Mouse (Mus musculus) heart, embryonic 11.5 days (tissue): ENCODE measurements around the gene Kcns1. TPM values are rescaled to one million over a fixed set of nuclear protein-coding genes. Genes with fewer than 3 reads are reported as not detected.

Experiments
- ATAC-seq: fragments of 200-750 bp; cut with Nextera tagmentation; replicated peaks from 2 replicates; pipeline ENCODE4 v1.8.0; 2017; ENCODE audit warnings: moderate library complexity; ENCODE audit not compliant: insufficient number of reproducible peaks, low FRiP score, low TSS enrichment
- H3K27ac ChIP-seq: fragments of 300-500 bp; sonication (generic); 2 replicates; pipeline ENCODE4 v1.5.1; 2014; ENCODE audit warnings: mild to moderate bottlenecking, low read depth, low read length
- H3K27me3 ChIP-seq: fragments of 300-500 bp; sonication (generic); 2 replicates; pipeline ENCODE4 v1.6.1; 2014; ENCODE audit warnings: mild to moderate bottlenecking, low read length, mixed read lengths; ENCODE audit not compliant: control insufficient read depth, insufficient read depth
- H3K36me3 ChIP-seq: fragments of 300-500 bp; sonication (generic); 2 replicates; pipeline ENCODE4 v1.6.1; 2014; ENCODE audit warnings: mild to moderate bottlenecking, low read length, moderate library complexity, mixed read lengths; ENCODE audit not compliant: control insufficient read depth, insufficient read depth
- H3K4me1 ChIP-seq: fragments of 300-500 bp; sonication (generic); 2 replicates; pipeline ENCODE4 v1.6.1; 2014; ENCODE audit warnings: low read length; ENCODE audit not compliant: control insufficient read depth, insufficient read depth
- H3K4me2 ChIP-seq: fragments of 300-500 bp; sonication (generic); 2 replicates; pipeline ENCODE4 v1.6.1; 2014; ENCODE audit warnings: mild to moderate bottlenecking, moderate library complexity
- H3K4me3 ChIP-seq: fragments of 300-500 bp; sonication (generic); 2 replicates; pipeline ENCODE4 v1.5.1; 2014; ENCODE audit warnings: low read depth, low read length
- H3K9ac ChIP-seq: fragments of 300-500 bp; sonication (generic); 2 replicates; pipeline ENCODE4 v1.6.1; 2014; ENCODE audit warnings: mild to moderate bottlenecking, low read depth, low read length, moderate library complexity
- H3K9me3 ChIP-seq: fragments of 300-500 bp; sonication (generic); replicated peaks from 2 replicates; pipeline ENCODE4 v1.6.1; 2016; ENCODE audit warnings: low read length; ENCODE audit not compliant: control insufficient read depth
- WGBS: fragments of 180-500 bp; shearing (Covaris S2); extraction: QIAGEN DNeasy Blood & Tissue Kit; methylation state at CpG from one replicate; pipeline ENCODE4 v1.1.7; 2014; ENCODE audit not compliant: insufficient replicate concordance; 5-methylcytosine and 5-hydroxymethylcytosine counted together
- polyA plus RNA-seq: library from polyadenylated mRNA; unstranded; fragments of >200 nt; fragmentation: Nextera tagmentation; extraction: Ambion mirVana; gene quantifications from 2 replicates; pipeline ENCODE4 v1.2.1, GENCODE M21; 2014

The Kcns1 gene
- polyA plus RNA-seq, 1 experiment from 2014 or later = 0.13 TPM

GRCm38 (mm10) chr2:164180124-164180523, 9.2 kb upstream of the Kcns1 start:
- Histone ChIP-seq H3K9me3 (no peaks in the 10 kb centered on the region), H3K27ac (no peak overlapping the region), H3K9ac (no peak overlapping the region), H3K4me2 (no peak overlapping the region), H3K4me1 (no peaks in the 10 kb centered on the region), H3K36me3 (no peaks in the 10 kb centered on the region), H3K27me3 (peaks cover 12% of the 10 kb centered on the region), H3K4me3 (no peak overlapping the region)
- ATAC-seq = no peak
- WGBS = 38% methylated on average over 3 of the region's 3 CpGs

- no peaks in the 10 kb centered on the region for H3K36me3 ChIP-seq
- no peak for ATAC-seq
- no peak overlapping the region for H3K9ac ChIP-seq
- peaks cover 12% of the 10 kb centered on the region for H3K27me3 ChIP-seq
- no peaks in the 10 kb centered on the region for H3K9me3 ChIP-seq
- no peaks in the 10 kb centered on the region for H3K4me1 ChIP-seq
- no peak overlapping the region for H3K4me3 ChIP-seq
- H3K4me2 ChIP-seq = no peak overlapping the region
- no peak overlapping the region for H3K27ac ChIP-seq
- WGBS = 78% methylated on average over 5 of the region's 5 CpGs
These were observed 6.9 kb upstream of the Kcns1 start for GRCm38 (mm10) chr2:164177831-164178230.

- peaks cover 5% of the 10 kb centered on the region for H3K4me1 ChIP-seq
- H3K4me2 ChIP-seq = no peak overlapping the region
- H3K36me3 ChIP-seq = no peaks in the 10 kb centered on the region
- no peak overlapping the region for H3K9ac ChIP-seq
- ATAC-seq = no peak
- WGBS = 67% methylated on average over 3 of the region's 3 CpGs
- H3K27ac ChIP-seq = no peak overlapping the region
- H3K9me3 ChIP-seq = no peaks in the 10 kb centered on the region
- no peak overlapping the region for H3K4me3 ChIP-seq
- H3K27me3 ChIP-seq = peaks cover 22% of the 10 kb centered on the region
These were observed 4.9 kb upstream of the Kcns1 start for GRCm38 (mm10) chr2:164175850-164176249.

DNA sequence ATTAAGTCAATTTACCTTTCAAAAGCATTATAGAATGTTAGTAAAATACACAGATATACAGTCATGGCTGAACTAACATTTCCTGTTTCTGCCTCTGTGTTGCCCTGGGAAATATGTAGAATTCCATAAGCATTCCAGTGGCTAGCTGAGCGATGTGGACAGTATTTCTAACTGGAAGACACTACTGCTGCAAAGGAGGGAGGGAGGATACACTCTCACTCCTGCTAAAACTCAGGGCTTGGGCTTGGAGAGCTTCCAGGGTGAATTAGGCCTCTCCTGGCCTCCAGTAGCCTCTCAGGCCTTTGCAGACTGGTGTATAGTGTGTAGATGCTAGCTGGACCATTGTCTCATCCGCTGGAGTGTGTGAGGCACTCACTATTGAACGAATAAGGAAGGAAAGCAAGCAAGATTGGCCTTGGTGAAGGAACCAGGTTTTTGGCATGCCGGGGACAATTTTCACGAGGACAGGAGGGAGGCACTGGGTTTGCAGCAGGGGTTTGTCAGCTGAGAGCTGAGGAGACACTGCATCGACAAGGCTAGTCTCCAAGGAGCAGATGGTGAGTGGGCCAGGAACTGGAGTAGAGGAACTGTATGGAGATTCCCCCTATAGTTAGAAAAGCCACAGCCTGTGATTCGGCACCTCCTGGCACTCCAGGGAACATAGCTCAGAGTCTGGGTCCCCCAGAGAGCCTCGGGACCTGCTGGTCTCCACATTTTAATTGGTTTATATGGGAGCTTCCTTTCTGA, 3.9 kb upstream of the Kcns1 start:
- H3K4me3 ChIP-seq = no peak overlapping the region
- H3K27me3 ChIP-seq = peaks cover 32% of the 10 kb centered on the region
- H3K4me1 ChIP-seq = peaks cover 7% of the 10 kb centered on the region
- H3K9me3 ChIP-seq = no peaks in the 10 kb centered on the region
- H3K27ac ChIP-seq = no peak overlapping the region
- no peaks in the 10 kb centered on the region for H3K36me3 ChIP-seq
- 71% methylated on average over 8 of the region's 8 CpGs for WGBS
- no peak overlapping the region for H3K4me2 ChIP-seq
- no peak for ATAC-seq
- peak overlapping the region; percentile 34; the same call in 1 of the 2 replicates for H3K9ac ChIP-seq

- Histone ChIP-seq H3K4me1 (peaks cover 8% of the 10 kb centered on the region), H3K9ac (no peak overlapping the region), H3K27me3 (peaks cover 46% of the 10 kb centered on the region), H3K9me3 (no peaks in the 10 kb centered on the region; the same call in 1 of the 2 replicates), H3K27ac (no peak overlapping the region), H3K4me3 (no peak overlapping the region), H3K36me3 (no peaks in the 10 kb centered on the region), H3K4me2 (no peak overlapping the region)
- no peak for ATAC-seq
- 37% methylated on average over 3 of the region's 3 CpGs for WGBS
These were observed 2.5 kb upstream of the Kcns1 start for GRCm38 (mm10) chr2:164173394-164173793.

- no peak overlapping the region for H3K27ac ChIP-seq
- no peaks in the 10 kb centered on the region for H3K36me3 ChIP-seq
- 10% methylated on average over 11 of the region's 11 CpGs for WGBS
- peaks cover 15% of the 10 kb centered on the region for H3K4me1 ChIP-seq
- H3K9ac ChIP-seq = no peak overlapping the region
- H3K9me3 ChIP-seq = no peaks in the 10 kb centered on the region; the same call in 1 of the 2 replicates
- peaks cover 67% of the 10 kb centered on the region for H3K27me3 ChIP-seq
- no peak for ATAC-seq
- H3K4me3 ChIP-seq = no peak overlapping the region
- peak overlapping the region; percentile 74; the same call in 1 of the 2 replicates for H3K4me2 ChIP-seq
These were observed 587 bp downstream of the Kcns1 start for GRCm38 (mm10) chr2:164170326-164170725.

DNA sequence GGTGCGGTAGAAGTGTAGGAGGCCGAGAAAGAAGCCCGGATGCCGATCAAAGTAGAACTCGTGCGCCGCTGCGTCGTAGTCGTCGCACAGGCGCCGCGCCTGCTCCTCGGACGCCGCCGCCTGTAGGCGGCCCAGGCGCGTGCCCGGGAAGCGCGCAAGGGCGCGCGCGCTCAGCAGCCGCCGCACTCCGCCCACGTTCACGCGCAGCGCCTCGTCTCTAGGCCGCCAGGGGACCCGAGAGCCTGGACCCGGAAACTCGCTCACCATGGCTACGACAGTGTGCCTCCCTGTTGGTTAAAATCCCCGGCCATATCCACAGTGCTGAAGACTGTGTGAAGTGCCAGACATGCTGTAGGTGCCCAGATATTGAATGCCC, 2.4 kb downstream of the Kcns1 start:
- Histone ChIP-seq H3K4me1 (peaks cover 15% of the 10 kb centered on the region), H3K27me3 (peaks cover 70% of the 10 kb centered on the region), H3K27ac (no peak overlapping the region), H3K9ac (no peak overlapping the region), H3K36me3 (no peaks in the 10 kb centered on the region), H3K4me3 (peak overlapping the region; percentile 43), H3K4me2 (peak overlapping the region; percentile 65), H3K9me3 (no peaks in the 10 kb centered on the region; the same call in 1 of the 2 replicates)
- ATAC-seq = no peak
- 10% methylated on average over 40 of the region's 42 CpGs for WGBS

GRCm38 (mm10) chr2:164167752-164168570, 3.0 kb downstream of the Kcns1 start:
- H3K9me3 ChIP-seq = no peaks in the 10 kb centered on the region; the same call in 1 of the 2 replicates
- H3K4me3 ChIP-seq = peak overlapping the region; percentile 43
- no peaks in the 10 kb centered on the region for H3K36me3 ChIP-seq
- H3K9ac ChIP-seq = no peak overlapping the region
- no peak overlapping the region for H3K27ac ChIP-seq
- peaks cover 70% of the 10 kb centered on the region for H3K27me3 ChIP-seq
- no peak for ATAC-seq
- H3K4me1 ChIP-seq = peaks cover 15% of the 10 kb centered on the region
- 11% methylated on average over 89 of the region's 90 CpGs for WGBS
- peak overlapping the region; percentile 65 for H3K4me2 ChIP-seq
